24 mouse cellular contexts compared by ENCODE assay signal in genomic region chr13:47365776-47366175, GRCm38 (mm10).
DNase-seq lines count a peak whose midpoint lies in the region; ATAC-seq lines count a peak whose summit lies in the region.
"Had no signal": no experiment of that assay in that cellular context is flagged by ENCODE, and none has a peak within 500 bp of the region (broad histone marks: within the 10 kb centered on the region; RNA-seq: fewer than 3 reads in every experiment).

No protein-coding gene starts in this region.

- no peak overlapping the region for H3K4me3 ChIP-seq in hindbrain, embryonic 11.5 days (ENCODE audit: low read depth, low read length)
- H3K4me3 ChIP-seq in hindbrain, embryonic 13.5 days: no peak overlapping the region
- H3K4me3 ChIP-seq in neural tube, embryonic 11.5 days (ENCODE audit: low read depth, low read length): no peak overlapping the region
- H3K4me3 ChIP-seq: embryonic facial prominence, embryonic 12.5 days; layer of hippocampus, adult 2 months; limb, embryonic 10.5 days; lung, embryonic 15.5 days; midbrain, embryonic 15.5 days; neural tube, embryonic 12.5 days had no signal

- no peaks in the 10 kb centered on the region for H3K36me3 ChIP-seq in hindbrain, embryonic 11.5 days (ENCODE audit: control insufficient read depth, insufficient read depth, low read length)
- no peaks in the 10 kb centered on the region for H3K36me3 ChIP-seq in hindbrain, embryonic 13.5 days
- H3K36me3 ChIP-seq in neural tube, embryonic 11.5 days (ENCODE audit: control insufficient read depth, insufficient read depth, low read length): no peaks in the 10 kb centered on the region
- H3K36me3 ChIP-seq: embryonic facial prominence, embryonic 12.5 days; limb, embryonic 10.5 days; lung, embryonic 15.5 days; midbrain, embryonic 15.5 days; neural tube, embryonic 12.5 days had no signal

- H3K4me2 ChIP-seq in hindbrain, embryonic 11.5 days (replicated peaks; ENCODE audit: low read depth, low read length): no peak overlapping the region
- H3K4me2 ChIP-seq in hindbrain, embryonic 13.5 days: no peak overlapping the region
- no peak overlapping the region for H3K4me2 ChIP-seq in neural tube, embryonic 11.5 days (ENCODE audit: low read depth)
- H3K4me2 ChIP-seq: embryonic facial prominence, embryonic 12.5 days; hindbrain, embryonic 14.5 days; liver, embryonic 11.5 days; lung, embryonic 15.5 days; midbrain, embryonic 15.5 days; neural tube, embryonic 12.5 days had no signal

- H3K27ac ChIP-seq in hindbrain, embryonic 11.5 days (ENCODE audit: low read depth, low read length): no peak overlapping the region
- H3K27ac ChIP-seq in hindbrain, embryonic 13.5 days: no peak overlapping the region
- H3K27ac ChIP-seq in neural tube, embryonic 11.5 days (ENCODE audit: low read depth, low read length): no peak overlapping the region
- H3K27ac ChIP-seq: embryonic facial prominence, embryonic 12.5 days; hindbrain, embryonic 14.5 days; kidney, postnatal 0 days; layer of hippocampus, adult 2 months; limb, embryonic 10.5 days; lung, embryonic 15.5 days; macrophage; midbrain, embryonic 15.5 days; neural tube, embryonic 12.5 days had no signal

- DNase-seq in hindbrain, embryonic 11.5 days (ENCODE audit: low spot score): peak; percentile 26
- peak; percentile 24 for DNase-seq in neural tube, embryonic 11.5 days (ENCODE audit: low spot score)
- no peak for DNase-seq in neural tube, embryonic 10.5 days (ENCODE audit: extremely low spot score, low spot score)
- peak; percentile 14 for DNase-seq in embryo, embryonic 10 days (ENCODE audit: low spot score)
- DNase-seq in testis, postnatal 14 days (ENCODE audit: low spot score): peak; percentile 69
- no peak for DNase-seq in adrenal gland, adult 8-10 months
- DNase-seq in adrenal gland, postnatal 10 days: no peak
- DNase-seq: adrenal gland, postnatal 14 days; cerebellum, adult 9-11 months; heart, adult 11 months; right cerebral cortex, postnatal 14 days; thymus, adult 18-20 months had no signal

- H3K4me1 ChIP-seq in hindbrain, embryonic 11.5 days (replicated peaks; ENCODE audit: control insufficient read depth, insufficient read depth, low read length): peaks cover 3% of the 10 kb centered on the region; the same call in 1 of the 2 replicates
- H3K4me1 ChIP-seq in hindbrain, embryonic 13.5 days (replicated peaks): peaks cover 9% of the 10 kb centered on the region
- peaks cover 4% of the 10 kb centered on the region; the same call in 1 of the 2 replicates for H3K4me1 ChIP-seq in neural tube, embryonic 11.5 days (ENCODE audit: control insufficient read depth, insufficient read depth, low read length)
- H3K4me1 ChIP-seq: embryonic facial prominence, embryonic 12.5 days; limb, embryonic 10.5 days; lung, embryonic 15.5 days had no signal

- WGBS in hindbrain, embryonic 11.5 days: 75% methylated on average over 7 of the region's 7 CpGs
- 80% methylated on average over 7 of the region's 7 CpGs for WGBS in hindbrain, embryonic 13.5 days
- WGBS in neural tube, embryonic 11.5 days: 79% methylated on average over 7 of the region's 7 CpGs

- no peak for ATAC-seq in hindbrain, embryonic 11.5 days (ENCODE audit: low FRiP score)
- ATAC-seq in hindbrain, embryonic 13.5 days (ENCODE audit: low FRiP score): no peak
- no peak for ATAC-seq in neural tube, embryonic 11.5 days (ENCODE audit: insufficient read depth, low FRiP score, low TSS enrichment)
- ATAC-seq: intestine, postnatal 0 days; midbrain, embryonic 15.5 days had no signal

- no peaks in the 10 kb centered on the region for H3K27me3 ChIP-seq in hindbrain, embryonic 11.5 days (ENCODE audit: control insufficient read depth, insufficient read depth, low read length)
- H3K27me3 ChIP-seq in hindbrain, embryonic 13.5 days: no peaks in the 10 kb centered on the region
- H3K27me3 ChIP-seq in neural tube, embryonic 11.5 days (ENCODE audit: control insufficient read depth, insufficient read depth, low read length): no peaks in the 10 kb centered on the region
- H3K27me3 ChIP-seq: embryonic facial prominence, embryonic 12.5 days; lung, embryonic 15.5 days; midbrain, embryonic 15.5 days; neural tube, embryonic 12.5 days had no signal

- H3K9me3 ChIP-seq in hindbrain, embryonic 11.5 days (ENCODE audit: control insufficient read depth, low read length): no peaks in the 10 kb centered on the region
- H3K9me3 ChIP-seq in hindbrain, embryonic 13.5 days: no peaks in the 10 kb centered on the region
- H3K9me3 ChIP-seq in neural tube, embryonic 11.5 days (ENCODE audit: control insufficient read depth, low read length): no peaks in the 10 kb centered on the region
- H3K9me3 ChIP-seq: embryonic facial prominence, embryonic 12.5 days; limb, embryonic 10.5 days; lung, embryonic 15.5 days; midbrain, embryonic 15.5 days; neural tube, embryonic 12.5 days had no signal

- H3K9ac ChIP-seq in hindbrain, embryonic 11.5 days (ENCODE audit: low read depth, low read length): no peak overlapping the region
- H3K9ac ChIP-seq in hindbrain, embryonic 13.5 days: no peak overlapping the region
- H3K9ac ChIP-seq in neural tube, embryonic 11.5 days (ENCODE audit: low read length): no peak overlapping the region
- H3K9ac ChIP-seq: embryonic facial prominence, embryonic 12.5 days; hindbrain, embryonic 14.5 days; lung, embryonic 15.5 days; midbrain, embryonic 15.5 days; neural tube, embryonic 12.5 days had no signal

Comparison
In these comparisons a context has a peak if more than half of its experiments do, and no peak if none do; other contexts are left out.
1. DNase-seq: peak in hindbrain, embryonic 11.5 days (single experiment), neural tube, embryonic 11.5 days (single experiment), embryo, embryonic 10 days (single experiment) and testis, postnatal 14 days (single experiment); none in neural tube, embryonic 10.5 days (single experiment), adrenal gland, adult 8-10 months (single experiment) and adrenal gland, postnatal 10 days (single experiment).